ENCODE assay signal across 1 mouse cellular context in the genomic region with DNA sequence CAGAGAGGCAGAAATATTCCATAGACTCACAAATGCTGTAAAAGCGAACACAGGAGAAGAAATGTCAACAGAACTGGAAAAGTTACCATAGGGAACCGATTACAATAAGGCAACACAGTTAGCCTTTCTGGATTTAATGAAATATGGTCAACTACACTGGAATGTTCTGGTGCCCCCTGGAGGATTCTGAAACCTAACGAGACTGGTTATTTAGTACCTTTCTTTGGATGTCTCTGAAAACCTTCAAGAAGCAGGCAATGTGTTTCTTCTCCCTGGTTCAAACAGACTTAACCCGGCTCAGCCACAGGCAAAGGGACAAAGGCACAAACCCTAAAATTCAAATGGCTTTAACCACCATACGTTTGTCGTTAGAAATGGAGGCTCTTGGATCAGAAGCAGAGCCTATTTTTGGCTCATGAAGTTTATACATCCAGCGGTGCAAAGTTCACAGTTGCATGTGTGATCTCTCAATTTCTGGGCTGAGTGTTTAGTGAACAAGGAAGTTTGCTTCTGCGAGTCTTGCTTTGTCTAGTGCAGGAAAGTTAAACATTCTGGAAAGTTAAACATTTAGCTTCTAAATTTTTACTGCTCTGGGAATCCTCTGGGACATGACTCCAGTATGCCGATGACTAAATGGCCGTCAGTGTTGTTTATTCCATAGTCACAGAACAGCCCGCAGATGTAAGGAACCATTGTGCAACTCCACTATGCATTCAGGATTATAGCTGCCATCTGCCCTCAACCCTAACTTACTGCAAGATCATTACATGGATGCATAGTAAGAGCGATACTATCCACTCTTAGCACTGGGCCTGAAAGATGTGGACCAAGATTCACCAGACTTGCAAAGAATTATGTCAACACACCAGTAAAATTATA.
TF ChIP-seq lines count a peak whose summit lies in the region.

No protein-coding gene starts in this region.

TF ChIP-seq in CH12.LX, 34 proteins besides CTCF, POLR2A, EP300 and RAD21 (continued from another document):
- TF ChIP-seq GABPA (IDR thresholded peaks at IDR 0.05; ENCODE audit: insufficient replicate concordance, low read depth, low read length) (no peak), MAFK (IDR thresholded peaks at IDR 0.05; ENCODE audit: insufficient replicate concordance, low read length) (no peak), ETS1 (conservative IDR thresholded peaks at IDR 0.05; ENCODE audit: low read depth, low read length) (no peak), ZKSCAN1 (IDR thresholded peaks at IDR 0.05; ENCODE audit: borderline replicate concordance, low read depth, low read length) (no peak), IRF4 (IDR thresholded peaks at IDR 0.05; ENCODE audit: low read depth, low read length) (peak; percentile 39; the same call in 1 of the 2 replicates), PAX5 (IDR thresholded peaks at IDR 0.05; ENCODE audit: low read length) (no peak), ZNF384 (IDR thresholded peaks at IDR 0.05; ENCODE audit: low read depth, low read length) (0 out of 2 replicates have a peak, but pooled peaks have one; percentile 23), ELF1 (IDR thresholded peaks at IDR 0.05; ENCODE audit: low read depth, low read length) (no peak), HCFC1 (IDR thresholded peaks at IDR 0.05; ENCODE audit: low read depth, low read length) (no peak), UBTF (IDR thresholded peaks at IDR 0.05; ENCODE audit: low read depth, low read length) (no peak), BHLHE40 (IDR thresholded peaks at IDR 0.05; ENCODE audit: low read depth, low read length) (no peak), NELFE (IDR thresholded peaks at IDR 0.05; ENCODE audit: low read depth, low read length) (no peak), ZMIZ1 (IDR thresholded peaks at IDR 0.05; ENCODE audit: low read depth, low read length) (no peak), USF2 (conservative IDR thresholded peaks at IDR 0.05; ENCODE audit: low read depth, low read length) (no peak), POLR2AphosphoS2 (IDR thresholded peaks at IDR 0.05; ENCODE audit: low read depth, low read length) (no peak)
TF ChIP-seq in CH12.LX: peak in this region for 9.
